Mouse (Mus musculus) layer of hippocampus, adult 6 months (tissue): Measurements from ENCODE around the gene Zfp429. TPM values are rescaled to one million over a fixed set of nuclear protein-coding genes. Genes with fewer than 3 reads are reported as not detected.

ENCODE experiments used
- long read RNA-seq, 2 experiments: library from polyadenylated mRNA; unstranded; transcript quantifications; one replicate each; pipeline ENCODE4 v2.0.0; 2019 to 2020
- polyA plus RNA-seq: library from polyadenylated mRNA; unstranded; fragments of <200 nt; fragmentation: Nextera tagmentation; gene quantifications from 2 replicates; pipeline ENCODE4 v1.2.3, GENCODE M21; 2021

Zfp429 gene
- 1.0 and 2.2 TPM in 2 replicates for polyA plus RNA-seq
- long read RNA-seq, experiment 1, partial matches to known transcripts, result 0 of 1 reads
- long read RNA-seq, experiment 1, other reads (novel, unspliced or antisense), result 0 of 1 reads
- long read RNA-seq, experiment 2, partial matches to known transcripts, result 0 of 5 reads
- long read RNA-seq, experiment 2, other reads (novel, unspliced or antisense), result 1 of 5 reads

GRCm38 (mm10) chr13:67399183-67399903 lies at the start of gene Zfp429:
Gene Zfp429, minus strand, starts transcription at chr13:67399819.

GRCm38 (mm10) chr13:67421207-67421857 lies 21.7 kb upstream of the Zfp429 start, which contains the start of gene Zfp459:
Gene Zfp459, minus strand, starts transcription at chr13:67421418.

GRCm38 (mm10) chr13:67375050-67375911 lies 24.3 kb downstream of the Zfp429 start, which contains the start of the genes Gm28041 and Zfp456:
Gene Gm28041, minus strand, starts transcription at chr13:67375733.
Gene Zfp456, minus strand, starts transcription at chr13:67375810.

GRCm38 (mm10) chr13:67360131-67360744 lies 39.4 kb downstream of the Zfp429 start, which contains the start of the genes Gm28044 and Zfp953:
Gene Gm28044, minus strand, starts transcription at chr13:67360536.
Gene Zfp953, minus strand, starts transcription at chr13:67360605.

Other genes with a start within 250 kb of the Zfp429 start
- 1.5 and 2.0 TPM in 2 replicates for gene Rsl1, start 226.6 kb downstream of the Zfp429 start, polyA plus RNA-seq
- gene Zfp455, start 205.3 kb downstream of the Zfp429 start, polyA plus RNA-seq, result 0.87 and 1.0 TPM in 2 replicates
- 2.7 TPM in 2 replicates for gene Zfp458, start 121.4 kb downstream of the Zfp429 start, polyA plus RNA-seq
- 0.26 and 0.28 TPM in 2 replicates for gene Zfp457, start 93.3 kb downstream of the Zfp429 start, polyA plus RNA-seq
- gene Zfp595, start 67.2 kb downstream of the Zfp429 start, polyA plus RNA-seq, result 0.54 and 0.89 TPM in 2 replicates
- gene Gm28044, start 39.3 kb downstream of the Zfp429 start, polyA plus RNA-seq, result 0.56 TPM in 1 of 2 replicates, not detected in the other
- 0.18 and 0.21 TPM in 2 replicates for gene Zfp953, start 39.2 kb downstream of the Zfp429 start, polyA plus RNA-seq
- gene Gm28041, start 24.1 kb downstream of the Zfp429 start, polyA plus RNA-seq, result 0.48 TPM in 1 of 2 replicates, not detected in the other
- gene Zfp456, start 24.0 kb downstream of the Zfp429 start, polyA plus RNA-seq, result 0.30 and 0.43 TPM in 2 replicates
- gene Zfp459, start 21.6 kb upstream of the Zfp429 start, polyA plus RNA-seq, result 0.68 and 1.3 TPM in 2 replicates
- 5.8 and 7.5 TPM in 2 replicates for gene Zfp874a, start 51.8 kb upstream of the Zfp429 start, polyA plus RNA-seq
- 2.0 and 5.7 TPM in 2 replicates for gene Zfp874b, start 84.4 kb upstream of the Zfp429 start, polyA plus RNA-seq
- gene Zfp58, start 100.7 kb upstream of the Zfp429 start, polyA plus RNA-seq, result 4.1 and 5.1 TPM in 2 replicates
- gene Gm26965, start 126.3 kb upstream of the Zfp429 start, polyA plus RNA-seq, result not detected in 2 replicates
- 38.7 and 41.4 TPM in 2 replicates for gene Zfp87, start 126.4 kb upstream of the Zfp429 start, polyA plus RNA-seq
- 5.4 and 6.0 TPM in 2 replicates for gene Zfp748, start 154.0 kb upstream of the Zfp429 start, polyA plus RNA-seq
- 2.2 and 2.7 TPM in 2 replicates for gene Zfp729b, start 209.9 kb upstream of the Zfp429 start, polyA plus RNA-seq
- gene Gm49345, start 237.9 kb upstream of the Zfp429 start, polyA plus RNA-seq, result 1.5 TPM in 1 of 2 replicates, not detected in the other
- 1.6 and 1.9 TPM in 2 replicates for gene Zfp729a, start 238.0 kb upstream of the Zfp429 start, polyA plus RNA-seq